Mouse (Mus musculus) thymus, postnatal 25 days (tissue): ENCODE measurements at regions not wholly inside any gene's neighbourhood (a gene's known extent, or its start where the extent isn't known, plus 50 kb on each side); places are given as distances from the start of the nearest gene placed in this dataset.
"Not testable (repeated sequence)": the region's sequence is repeated elsewhere in the genome, so short reads cannot be mapped to it uniquely, and the experiment has no call there.

Source experiments
- DNase-seq: peaks from one replicate; pipeline ENCODE4 v3.0.0; 2022

DNA sequence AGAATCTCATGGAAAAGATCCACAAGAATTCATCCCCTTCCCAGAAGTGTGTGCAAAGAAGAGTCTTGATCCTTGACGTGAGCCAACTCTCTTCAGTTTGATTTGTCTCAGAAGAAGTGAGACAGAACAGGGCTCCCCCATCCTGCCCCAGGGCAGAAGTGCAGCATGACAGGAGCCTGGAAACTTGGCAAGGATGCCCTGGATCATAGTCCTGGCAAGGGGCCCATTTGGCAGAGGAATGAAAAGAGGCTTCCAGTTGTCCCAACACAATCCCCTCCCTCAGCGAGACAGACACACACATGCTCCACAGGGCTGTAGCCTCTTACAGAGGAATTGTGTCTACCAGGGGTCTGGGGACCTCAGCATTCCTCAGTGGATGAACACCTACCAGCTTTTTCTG is 102.7 kb downstream of the Ptpn20 start:
- no peak for DNase-seq

DNA sequence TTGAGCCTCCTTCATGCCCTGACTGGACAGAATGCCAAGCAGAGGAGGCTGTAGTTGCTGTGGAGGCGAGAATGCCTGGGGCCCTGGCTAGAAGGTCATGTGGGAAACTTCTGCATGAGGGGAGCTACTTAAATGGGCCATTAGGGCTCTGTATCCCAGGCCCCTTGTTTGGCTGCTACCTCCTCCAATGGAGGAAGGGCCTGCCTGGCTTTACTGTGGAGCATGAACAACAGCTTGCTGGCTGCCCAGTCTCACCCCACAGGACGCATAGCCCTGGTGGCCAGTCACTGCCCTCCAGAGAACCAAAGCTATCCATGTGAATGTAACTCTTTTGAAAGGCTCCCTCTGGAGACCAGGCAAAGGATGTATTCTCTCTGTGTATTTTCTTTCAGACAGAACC is 105.2 kb downstream of the Ptpn20 start:
- DNase-seq = no peak

DNA sequence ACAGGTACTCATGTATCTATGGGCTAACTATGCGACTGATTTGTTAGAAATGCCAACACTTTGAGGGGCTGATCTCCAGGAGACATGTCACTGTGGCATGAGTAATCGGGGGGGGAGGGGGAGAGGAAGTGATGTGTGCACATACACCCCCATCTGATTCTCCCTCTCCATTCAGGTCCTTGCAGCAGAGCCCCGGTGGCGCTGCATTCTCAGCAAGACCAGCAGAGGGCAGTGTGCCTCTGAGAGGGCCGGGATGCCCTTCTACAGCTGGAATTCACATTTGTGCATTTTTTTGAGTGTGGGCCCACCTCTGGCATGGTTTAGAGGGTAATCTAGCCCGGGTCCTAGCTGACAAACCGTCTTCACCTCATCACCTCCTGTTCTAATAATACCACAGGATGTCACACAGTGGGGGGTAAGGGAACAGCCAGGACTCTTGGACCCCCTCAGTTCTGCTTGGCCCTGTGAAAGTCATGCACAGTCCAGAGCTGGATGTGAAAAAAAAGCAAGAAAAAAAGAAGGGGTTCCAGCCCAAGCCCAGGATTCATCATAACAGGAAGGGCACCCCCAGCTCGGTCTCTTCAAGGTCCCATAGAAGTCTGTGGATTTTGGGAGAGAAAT is 106.5 kb downstream of the Ptpn20 start:
- peak; percentile 21 for DNase-seq

DNA sequence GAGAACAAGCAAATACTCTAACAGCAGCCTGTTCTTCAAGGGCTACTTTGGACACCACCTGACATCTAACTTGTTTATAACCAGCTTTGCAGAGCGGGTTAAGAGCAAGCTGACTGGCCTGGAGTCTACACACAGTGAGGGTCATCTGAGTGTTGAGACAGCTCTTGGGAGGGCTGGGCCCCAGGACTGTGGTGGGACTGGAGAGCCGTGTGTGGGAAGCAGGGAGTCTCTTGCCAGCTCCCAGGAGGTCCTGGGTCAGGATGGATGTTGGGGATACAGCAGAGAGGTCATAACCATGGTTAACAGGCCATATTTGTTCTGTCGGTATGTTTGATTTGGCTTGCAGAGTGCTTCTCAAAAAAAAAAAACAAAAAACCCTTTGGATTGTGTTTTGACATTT is 107.8 kb downstream of the Ptpn20 start:
- no peak for DNase-seq

DNA sequence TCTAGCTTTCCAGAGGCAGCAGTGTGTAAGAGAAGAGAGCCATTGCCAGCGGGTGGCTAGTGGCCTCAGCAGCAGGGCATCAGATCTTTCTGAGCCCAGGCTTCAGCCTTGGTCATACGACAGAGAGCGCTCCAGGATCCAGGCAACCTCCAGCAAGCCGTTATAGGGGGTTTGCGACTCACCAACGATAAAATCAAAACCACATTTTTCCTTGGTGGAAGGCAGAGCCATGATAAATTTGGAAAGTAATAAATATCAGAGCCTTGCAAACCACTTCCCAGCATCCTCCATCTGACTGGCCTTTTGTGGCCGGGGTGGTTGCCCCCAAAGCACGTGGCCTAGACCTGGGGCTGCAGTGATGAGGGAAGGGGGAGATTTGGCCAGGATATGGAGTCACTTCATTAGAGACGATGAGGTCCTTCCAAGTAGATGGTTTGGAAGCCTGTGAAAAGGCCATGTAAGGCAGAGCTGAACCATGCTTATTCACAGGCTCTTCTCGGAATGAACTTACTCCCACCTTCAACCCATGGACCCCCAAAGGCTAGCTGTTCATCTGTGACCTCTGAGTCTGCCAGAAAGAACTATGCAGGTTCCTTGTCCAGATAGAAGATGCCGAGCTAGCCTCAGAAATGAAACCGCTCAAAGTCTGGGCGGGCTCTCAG is 110.9 kb downstream of the Ptpn20 start:
- no peak for DNase-seq

DNA sequence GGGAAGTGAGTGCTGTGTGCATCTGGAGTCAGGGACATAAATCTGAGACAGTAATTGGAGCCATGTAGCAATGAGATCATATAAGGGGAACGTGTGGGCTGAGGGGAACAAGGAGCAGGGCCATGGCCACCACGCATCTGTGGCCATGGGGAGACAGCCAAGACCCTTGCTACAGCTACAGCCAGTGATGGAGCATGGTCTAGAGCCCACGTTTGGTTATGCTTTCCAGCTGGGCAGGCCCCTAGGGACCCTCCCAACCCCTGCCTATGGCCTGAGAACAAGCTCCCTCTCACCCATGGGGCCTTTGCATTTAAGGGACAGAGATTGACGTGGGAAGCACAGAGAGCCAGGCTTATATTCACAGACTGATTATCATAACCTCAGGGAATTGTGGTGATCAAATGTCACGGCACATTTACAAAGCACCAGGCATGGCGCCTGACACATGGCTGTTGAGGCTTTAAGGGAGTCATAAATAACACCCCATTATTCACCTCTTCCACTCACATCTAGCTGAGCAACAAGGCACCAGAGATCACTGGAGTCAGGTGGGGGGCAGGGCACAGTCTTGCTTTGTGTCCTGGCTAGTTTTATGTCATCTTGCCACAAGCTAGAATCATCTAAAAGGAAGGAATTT is 118.8 kb downstream of the Ptpn20 start:
- DNase-seq = no peak

DNA sequence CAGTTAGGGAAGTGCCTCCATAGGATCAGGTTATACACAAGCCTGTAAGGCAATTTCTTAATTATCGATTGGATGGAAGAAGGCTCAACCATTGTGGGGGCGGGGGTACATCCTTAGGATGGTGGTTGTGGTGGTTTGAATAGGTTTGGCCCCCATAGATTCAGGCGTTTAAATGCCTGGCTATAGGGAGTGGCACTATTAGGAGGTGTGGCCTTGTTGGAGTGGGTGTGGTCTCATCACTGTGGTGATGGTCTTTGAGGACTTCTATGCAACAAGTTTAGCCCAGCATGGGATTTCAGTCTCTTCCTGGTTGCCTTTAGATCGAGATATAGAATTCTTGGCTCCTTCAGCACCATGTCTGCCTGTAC is 119.3 kb downstream of the Ptpn20 start:
- no peak for DNase-seq

DNA sequence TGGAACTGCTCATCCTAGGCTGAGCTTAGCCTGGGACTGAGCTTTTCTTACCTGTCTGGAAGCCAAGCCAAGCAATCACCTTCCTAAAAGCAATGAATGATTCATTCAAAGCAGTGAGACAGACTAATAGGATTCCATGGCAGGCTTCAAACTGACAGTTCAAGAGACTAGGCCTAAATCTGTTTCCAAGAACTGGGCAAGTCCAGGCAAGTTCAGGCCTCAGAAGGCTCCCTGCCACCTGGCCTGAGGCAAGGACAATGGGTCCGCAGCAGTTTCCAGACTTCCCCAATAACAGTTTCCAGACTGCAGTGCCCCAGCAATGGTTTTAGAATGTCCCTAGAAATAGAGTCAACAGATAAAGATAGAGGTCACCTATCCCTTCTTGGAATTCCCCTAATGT is 123.5 kb downstream of the Ptpn20 start:
- DNase-seq = no peak

DNA sequence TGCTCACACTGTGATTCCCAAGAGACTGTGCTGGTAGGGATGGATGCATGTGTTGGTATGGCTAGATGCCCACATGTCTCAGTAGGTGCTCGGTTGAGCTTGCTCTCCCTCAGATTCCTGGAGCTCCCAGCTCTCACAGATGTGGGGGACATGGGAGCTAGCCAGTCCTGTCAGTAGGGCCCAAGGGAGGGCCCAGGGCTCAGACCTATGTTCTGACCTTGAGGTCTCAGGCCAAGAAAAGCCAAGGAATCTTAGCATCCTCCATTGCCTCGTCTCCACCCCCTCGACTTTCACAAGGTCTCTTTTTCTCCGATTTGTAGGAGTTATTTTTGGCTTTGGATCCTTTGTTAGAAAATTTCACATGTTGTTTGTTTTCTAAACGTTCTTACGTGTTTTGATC is 130.6 kb downstream of the Ptpn20 start:
- no peak for DNase-seq

DNA sequence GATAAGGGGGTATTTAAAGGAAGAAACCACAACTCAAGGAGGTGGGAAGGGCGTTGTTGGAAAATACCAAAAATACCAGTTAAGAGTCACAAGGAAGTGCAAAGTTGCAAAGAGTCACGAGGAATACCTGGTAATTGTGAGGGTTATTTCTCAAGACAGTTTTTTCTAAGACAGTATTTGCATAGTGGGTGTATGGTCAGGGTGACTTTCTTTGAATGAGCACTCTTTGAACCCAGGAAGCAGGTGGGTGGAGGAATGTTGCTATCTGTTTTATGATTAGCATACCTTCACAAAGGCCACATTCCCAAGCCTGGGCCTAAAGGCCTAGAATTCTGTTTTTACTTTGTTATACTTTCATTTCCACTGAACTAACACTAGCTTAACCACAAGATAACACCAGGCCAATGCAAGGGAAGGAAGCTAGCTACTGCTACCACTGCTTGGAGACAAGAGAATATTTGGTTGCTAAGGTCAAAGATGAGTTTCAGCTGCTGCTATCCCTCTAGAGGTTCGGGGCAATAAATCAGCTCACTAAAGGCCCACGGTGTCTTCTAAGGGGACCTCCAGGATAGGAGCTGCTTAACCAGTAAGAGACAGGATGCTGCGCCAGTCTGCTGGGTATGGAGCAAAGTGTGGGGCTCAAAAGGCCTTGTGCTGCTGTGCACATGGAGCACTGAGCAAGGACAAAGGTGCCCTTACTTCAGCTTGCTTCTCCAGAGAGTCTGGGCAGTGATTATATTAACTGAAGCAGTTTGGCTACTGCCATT is 133.6 kb downstream of the Ptpn20 start:
- DNase-seq = not testable (repeated sequence)

DNA sequence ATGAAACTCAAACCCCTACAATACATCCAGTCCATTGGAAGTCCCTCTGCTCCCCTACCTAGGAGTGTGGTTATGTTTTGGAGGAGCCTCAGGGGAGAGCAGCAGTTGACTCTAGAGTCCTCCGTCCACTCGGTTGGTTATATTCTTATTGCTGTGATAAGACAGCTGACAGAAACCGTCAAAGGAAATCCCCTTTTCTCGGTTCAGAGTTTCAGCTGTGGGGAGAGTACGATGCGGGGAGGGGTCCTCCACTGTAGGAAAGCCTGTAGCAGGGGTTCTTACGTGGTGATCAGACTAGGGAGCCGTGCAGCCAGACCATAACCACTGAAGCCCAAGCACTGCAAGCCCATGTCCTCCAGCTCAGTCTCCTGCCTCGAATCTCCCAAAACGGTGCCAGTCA is 137.5 kb downstream of the Ptpn20 start:
- DNase-seq = no peak

DNA sequence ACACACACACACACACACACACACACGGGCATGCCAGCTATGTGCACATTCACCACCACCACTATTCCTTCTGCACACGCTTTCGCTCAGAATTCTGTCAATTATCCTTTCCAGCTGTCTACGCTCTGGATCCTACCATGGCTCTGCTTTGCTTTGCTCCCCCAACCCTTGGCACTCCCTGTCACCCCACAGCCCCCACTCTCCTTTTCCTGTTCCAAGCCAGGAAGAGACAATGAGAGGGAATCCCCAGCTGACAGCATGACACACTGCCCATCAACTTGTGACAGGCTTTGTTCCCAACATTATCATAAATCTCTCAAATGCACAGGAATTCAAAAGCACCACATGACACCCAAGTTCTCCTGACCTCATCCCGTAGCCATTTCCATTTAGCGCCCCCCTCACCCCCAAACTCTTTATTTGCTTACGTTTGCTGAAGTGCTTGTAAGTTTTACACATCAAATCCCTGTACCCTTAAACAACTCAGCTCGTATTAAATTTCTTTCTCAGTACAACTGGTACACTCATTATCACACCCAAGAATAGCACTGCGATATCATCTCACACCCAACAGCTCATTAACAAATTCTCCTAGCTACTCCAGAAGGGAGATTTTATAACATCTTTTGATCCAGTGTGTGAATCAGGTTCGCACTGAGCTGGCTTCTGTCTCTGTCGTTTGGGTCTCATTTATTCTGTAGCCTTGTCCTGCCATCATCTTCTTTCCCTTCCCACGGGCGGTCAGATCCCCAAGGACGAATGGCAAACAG is 140.3 kb downstream of the Ptpn20 start:
- no peak for DNase-seq

DNA sequence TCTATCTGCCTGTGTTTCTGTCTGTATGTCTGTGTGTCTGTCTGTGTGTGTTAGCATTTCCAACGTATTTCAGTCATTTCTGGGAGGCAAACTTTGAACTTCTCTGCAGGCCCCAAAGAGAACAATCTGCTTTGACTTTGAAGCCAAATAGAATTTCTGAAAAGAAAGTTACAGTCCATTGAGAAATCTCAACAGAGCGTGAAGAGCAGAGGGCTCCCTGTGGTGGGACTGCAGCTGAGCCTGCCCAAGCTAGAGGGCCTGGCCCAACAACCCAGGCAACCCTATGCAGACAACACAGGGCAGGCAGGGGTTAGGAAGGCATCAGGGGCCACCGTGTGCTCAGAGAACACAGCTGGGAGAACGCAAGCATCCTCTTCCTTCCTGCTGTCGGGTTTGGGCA is 143.7 kb downstream of the Ptpn20 start:
- DNase-seq = no peak

DNA sequence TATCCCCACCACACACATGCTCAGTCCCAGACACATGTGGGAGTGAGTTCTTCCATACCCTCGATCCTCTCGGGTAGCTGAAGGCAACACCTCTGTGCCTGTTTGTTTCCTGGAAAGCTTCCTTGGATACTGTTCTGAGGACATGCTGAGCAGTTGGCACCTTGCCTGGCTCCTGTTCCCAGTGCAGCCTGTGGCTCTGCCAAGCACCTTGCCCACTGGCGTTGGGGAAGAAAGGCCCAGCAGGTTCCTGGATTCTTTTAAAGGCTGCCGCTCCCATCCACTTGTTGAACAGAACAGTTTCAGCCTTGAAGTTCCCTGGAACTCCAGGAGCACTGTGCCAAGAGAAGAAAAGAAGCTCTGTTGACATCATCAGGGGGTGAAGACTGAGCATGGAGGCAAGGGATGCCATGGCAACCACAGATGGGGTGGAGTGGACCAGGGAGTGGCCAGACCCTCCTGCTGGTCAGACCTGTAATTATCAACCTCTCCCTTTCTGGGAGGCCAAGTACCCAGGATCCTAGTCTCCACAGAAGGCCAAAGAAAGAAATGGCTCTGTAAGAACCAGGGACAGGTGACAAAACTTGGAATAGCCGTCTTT is 145.5 kb downstream of the Ptpn20 start:
- DNase-seq = no peak

DNA sequence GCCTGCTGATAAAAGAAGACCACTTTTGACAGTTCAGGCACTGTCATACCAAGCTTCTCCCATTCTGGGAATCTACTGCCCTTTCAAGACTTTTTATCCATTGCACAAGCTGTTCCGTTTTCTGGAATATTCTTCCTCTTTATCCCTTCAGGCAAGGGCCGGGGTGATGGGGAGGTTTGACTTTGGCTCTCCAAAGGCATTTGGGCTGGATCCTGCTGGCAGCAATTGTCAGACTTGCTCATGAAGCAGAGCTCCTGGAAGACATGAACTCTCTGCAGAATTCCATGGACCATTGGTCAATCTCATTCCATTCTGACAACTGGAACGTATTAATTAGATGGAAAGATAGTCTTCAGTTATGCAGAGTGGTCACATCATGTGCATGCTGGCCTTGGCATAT is 146.6 kb downstream of the Ptpn20 start:
- no peak for DNase-seq

DNA sequence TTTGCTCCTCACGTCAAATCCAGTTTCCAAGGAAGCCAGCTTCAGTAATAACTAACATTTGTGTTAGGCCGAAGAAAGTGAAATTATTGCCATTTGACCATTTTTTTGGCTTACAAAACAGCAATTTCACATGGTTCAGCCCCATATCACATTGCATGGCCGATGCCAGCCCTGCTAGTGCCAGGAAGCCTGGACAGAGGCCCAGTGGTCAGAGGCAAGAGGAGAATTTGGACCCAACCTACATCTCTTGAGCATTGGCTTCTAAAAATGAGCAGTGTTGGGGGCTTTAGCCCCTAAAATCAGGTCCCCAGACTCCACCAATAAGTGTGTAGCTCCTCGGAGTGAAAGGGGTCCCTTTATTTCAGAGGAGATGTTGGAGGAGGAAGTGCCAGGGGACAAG is 157.2 kb downstream of the Ptpn20 start:
- DNase-seq = no peak

DNA sequence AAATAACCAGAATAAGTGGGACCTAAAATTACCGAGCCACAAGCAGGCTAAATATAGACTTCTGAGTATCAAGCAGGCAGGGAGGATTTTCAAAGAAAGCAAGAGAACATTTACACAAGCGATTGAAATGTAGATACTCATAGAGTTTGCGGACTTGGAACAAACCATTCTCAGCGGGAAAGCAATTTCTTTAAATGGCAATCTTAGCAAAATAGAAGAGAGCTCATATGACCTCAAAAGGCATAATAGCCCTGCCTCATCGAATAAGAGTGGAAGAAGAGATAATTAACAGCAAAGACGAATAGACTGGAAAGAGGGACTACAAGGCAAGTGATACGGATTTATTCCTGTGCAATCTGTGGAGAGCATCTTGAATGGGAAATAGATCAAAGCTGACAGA is 163.7 kb upstream of the Gdf10 start:
- no peak for DNase-seq

DNA sequence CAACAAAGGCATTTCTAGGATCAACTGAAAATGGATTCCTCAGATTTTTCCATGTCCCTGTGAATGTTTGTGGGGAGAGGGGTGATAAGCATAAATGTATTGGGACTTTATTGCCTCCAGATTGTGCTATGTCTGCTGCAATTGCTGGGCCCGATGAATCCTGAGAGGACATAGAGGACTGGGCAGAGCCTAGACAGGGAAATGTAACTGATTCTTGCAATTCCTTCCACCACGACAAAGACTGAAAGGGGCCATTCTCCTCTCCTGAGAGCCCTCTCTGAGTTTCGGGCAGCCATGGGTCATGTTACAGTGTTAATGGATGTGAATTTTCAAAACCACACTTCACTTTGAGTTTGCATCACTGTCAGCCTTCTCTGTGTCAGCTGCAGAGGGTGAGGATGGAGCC is 159.7 kb upstream of the Gdf10 start:
- no peak for DNase-seq

DNA sequence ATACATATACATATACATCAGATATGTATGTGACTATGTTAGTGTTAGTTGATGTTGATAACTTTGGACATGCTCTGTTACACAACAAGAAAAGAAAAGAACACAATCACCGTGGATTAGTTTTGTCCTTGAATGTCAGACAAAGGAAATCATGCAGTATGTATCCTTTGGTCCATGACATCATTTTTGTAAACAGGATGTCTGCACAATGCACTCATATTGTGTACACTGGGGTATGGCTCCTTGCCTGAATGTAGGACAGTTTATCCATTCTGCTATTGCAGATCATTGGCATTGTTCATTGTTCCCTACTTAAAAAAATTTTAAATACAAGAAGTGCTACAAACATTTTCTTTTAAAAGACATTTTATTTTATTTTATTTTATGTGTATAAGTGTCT is 157.6 kb upstream of the Gdf10 start:
- DNase-seq = no peak

DNA sequence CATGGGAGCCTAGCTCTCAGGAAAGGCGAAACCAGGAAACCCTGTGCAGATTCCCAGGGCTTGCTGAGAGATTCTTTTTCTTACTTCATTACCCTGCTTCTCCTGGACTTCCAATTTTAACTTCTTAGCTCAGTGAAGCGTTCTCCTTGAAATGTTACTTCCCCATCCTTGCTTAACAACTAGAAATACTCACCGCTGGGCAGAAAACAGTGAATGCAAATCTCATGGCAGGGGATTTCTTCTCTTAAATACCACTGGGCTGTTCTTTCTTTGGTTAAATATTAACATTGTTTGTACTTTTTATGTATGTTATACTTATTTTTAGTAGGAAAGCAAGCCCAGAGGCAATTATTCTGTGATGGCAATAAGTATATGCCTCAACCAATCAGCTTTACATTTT is 151.0 kb upstream of the Gdf10 start:
- no peak for DNase-seq

DNA sequence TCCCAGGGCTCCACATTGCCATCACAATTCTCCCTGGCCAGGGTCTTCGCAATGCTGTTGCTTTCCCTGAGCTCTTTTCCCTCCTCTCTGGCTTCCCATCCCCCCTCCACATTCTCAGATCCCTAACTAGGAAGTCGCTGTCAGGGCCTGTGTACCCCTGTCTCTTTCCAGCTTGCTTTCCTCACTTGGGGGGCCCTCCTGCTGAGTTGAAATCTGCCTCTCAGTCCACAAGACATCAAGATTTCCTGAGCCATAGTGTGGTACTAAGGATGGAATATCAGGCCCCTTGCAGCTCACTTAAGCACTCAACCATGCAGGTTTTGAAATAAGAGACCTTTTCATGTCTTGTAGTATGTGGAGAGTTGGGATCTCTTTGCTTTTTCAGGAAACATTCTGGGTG is 133.8 kb upstream of the Gdf10 start:
- no peak for DNase-seq

DNA sequence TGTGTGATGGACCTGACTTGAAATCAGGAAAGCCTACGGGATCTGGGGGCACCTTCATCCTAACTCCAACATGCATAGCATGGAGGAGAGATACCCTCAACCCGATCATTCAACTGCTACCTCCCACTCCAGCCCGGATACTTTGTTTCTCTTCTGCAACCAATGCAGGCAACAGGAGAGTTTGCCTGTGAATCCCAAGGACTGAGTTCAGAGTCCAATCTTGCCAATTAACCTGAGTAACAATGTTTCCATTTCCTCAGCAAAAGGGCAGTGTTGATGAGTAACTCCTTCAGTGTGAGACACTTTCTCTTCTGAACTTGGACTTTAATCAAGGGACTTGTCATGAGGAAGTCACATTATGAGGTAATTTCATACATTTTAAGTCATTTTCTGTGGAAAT is 129.1 kb upstream of the Gdf10 start:
- no peak for DNase-seq
